Mouse (Mus musculus) heart, embryonic 11.5 days (tissue): ENCODE measurements around the gene Mkln1. TPM values are rescaled to one million over a fixed set of nuclear protein-coding genes. Genes with fewer than 3 reads are reported as not detected.
A peak's percentile ranks its signal among the peaks of the same experiment; 100 is the strongest.
"Not testable (repeated sequence)": the region's sequence is repeated elsewhere in the genome, so short reads cannot be mapped to it uniquely, and the experiment has no call there.

ENCODE experiments used
- ATAC-seq: fragments of 200-750 bp; cut with Nextera tagmentation; replicated peaks from 2 replicates; pipeline ENCODE4 v1.8.0; 2017; ENCODE audit warnings: moderate library complexity; ENCODE audit not compliant: insufficient number of reproducible peaks, low FRiP score, low TSS enrichment
- H3K27ac ChIP-seq: fragments of 300-500 bp; sonication (generic); 2 replicates; pipeline ENCODE4 v1.5.1; 2014; ENCODE audit warnings: mild to moderate bottlenecking, low read depth, low read length
- H3K27me3 ChIP-seq: fragments of 300-500 bp; sonication (generic); 2 replicates; pipeline ENCODE4 v1.6.1; 2014; ENCODE audit warnings: mild to moderate bottlenecking, low read length, mixed read lengths; ENCODE audit not compliant: control insufficient read depth, insufficient read depth
- H3K36me3 ChIP-seq: fragments of 300-500 bp; sonication (generic); 2 replicates; pipeline ENCODE4 v1.6.1; 2014; ENCODE audit warnings: mild to moderate bottlenecking, low read length, moderate library complexity, mixed read lengths; ENCODE audit not compliant: control insufficient read depth, insufficient read depth
- H3K4me1 ChIP-seq: fragments of 300-500 bp; sonication (generic); 2 replicates; pipeline ENCODE4 v1.6.1; 2014; ENCODE audit warnings: low read length; ENCODE audit not compliant: control insufficient read depth, insufficient read depth
- H3K4me2 ChIP-seq: fragments of 300-500 bp; sonication (generic); 2 replicates; pipeline ENCODE4 v1.6.1; 2014; ENCODE audit warnings: mild to moderate bottlenecking, moderate library complexity
- H3K4me3 ChIP-seq: fragments of 300-500 bp; sonication (generic); 2 replicates; pipeline ENCODE4 v1.5.1; 2014; ENCODE audit warnings: low read depth, low read length
- H3K9ac ChIP-seq: fragments of 300-500 bp; sonication (generic); 2 replicates; pipeline ENCODE4 v1.6.1; 2014; ENCODE audit warnings: mild to moderate bottlenecking, low read depth, low read length, moderate library complexity
- H3K9me3 ChIP-seq: fragments of 300-500 bp; sonication (generic); replicated peaks from 2 replicates; pipeline ENCODE4 v1.6.1; 2016; ENCODE audit warnings: low read length; ENCODE audit not compliant: control insufficient read depth
- WGBS: fragments of 180-500 bp; shearing (Covaris S2); extraction: QIAGEN DNeasy Blood & Tissue Kit; methylation state at CpG from one replicate; pipeline ENCODE4 v1.1.7; 2014; ENCODE audit not compliant: insufficient replicate concordance; 5-methylcytosine and 5-hydroxymethylcytosine counted together
- polyA plus RNA-seq: library from polyadenylated mRNA; unstranded; fragments of >200 nt; fragmentation: Nextera tagmentation; extraction: Ambion mirVana; gene quantifications from 2 replicates; pipeline ENCODE4 v1.2.1, GENCODE M21; 2014

Gene Mkln1
- polyA plus RNA-seq, 1 experiment from 2014 or later: 220 TPM

GRCm38 (mm10) chr6:31560138-31560959 lies 161.8 kb downstream of the Mkln1 start:
- peaks cover 22% of the 10 kb centered on the region for H3K4me1 ChIP-seq
- H3K9me3 ChIP-seq: no peaks in the 10 kb centered on the region
- no peaks in the 10 kb centered on the region for H3K27me3 ChIP-seq
- no peak for ATAC-seq
- H3K4me3 ChIP-seq: no peak overlapping the region
- WGBS: 18% methylated on average over 13 of the region's 13 CpGs
- peak overlapping the region; percentile 98 for H3K4me2 ChIP-seq
- H3K9ac ChIP-seq: no peak overlapping the region
- no peaks in the 10 kb centered on the region for H3K36me3 ChIP-seq
- H3K27ac ChIP-seq: no peak overlapping the region

DNA sequence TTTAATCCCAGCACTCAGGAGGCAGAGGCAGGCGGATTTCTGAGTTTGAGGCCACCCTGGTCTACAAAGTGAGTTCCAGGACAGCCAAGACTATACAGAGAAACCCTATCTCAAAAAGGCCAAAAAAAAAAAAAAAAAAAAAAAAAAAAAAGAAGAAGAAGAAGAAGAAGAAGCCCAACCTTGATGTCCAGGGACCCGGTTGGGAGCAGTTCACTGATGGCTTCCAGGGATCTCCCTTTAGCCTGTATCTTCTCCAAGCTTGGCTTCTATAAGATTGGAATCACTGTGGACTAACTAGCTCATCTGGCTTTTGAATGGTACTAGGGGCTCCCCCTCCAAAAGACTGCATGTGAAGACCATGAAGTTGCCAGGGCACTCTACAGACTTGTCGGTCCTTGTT lies 163.4 kb downstream of the Mkln1 start:
- Histone ChIP-seq H3K4me2 (peak overlapping the region; percentile 98), H3K9ac (peak overlapping the region; percentile 85; the same call in 1 of the 2 replicates), H3K4me3 (peak overlapping the region; percentile 84), H3K4me1 (peaks cover 22% of the 10 kb centered on the region)
- not testable (repeated sequence) for H3K36me3 ChIP-seq, H3K9me3 ChIP-seq, H3K27ac ChIP-seq, ATAC-seq, H3K27me3 ChIP-seq
- 30% methylated on average over 3 of the region's 3 CpGs for WGBS

DNA sequence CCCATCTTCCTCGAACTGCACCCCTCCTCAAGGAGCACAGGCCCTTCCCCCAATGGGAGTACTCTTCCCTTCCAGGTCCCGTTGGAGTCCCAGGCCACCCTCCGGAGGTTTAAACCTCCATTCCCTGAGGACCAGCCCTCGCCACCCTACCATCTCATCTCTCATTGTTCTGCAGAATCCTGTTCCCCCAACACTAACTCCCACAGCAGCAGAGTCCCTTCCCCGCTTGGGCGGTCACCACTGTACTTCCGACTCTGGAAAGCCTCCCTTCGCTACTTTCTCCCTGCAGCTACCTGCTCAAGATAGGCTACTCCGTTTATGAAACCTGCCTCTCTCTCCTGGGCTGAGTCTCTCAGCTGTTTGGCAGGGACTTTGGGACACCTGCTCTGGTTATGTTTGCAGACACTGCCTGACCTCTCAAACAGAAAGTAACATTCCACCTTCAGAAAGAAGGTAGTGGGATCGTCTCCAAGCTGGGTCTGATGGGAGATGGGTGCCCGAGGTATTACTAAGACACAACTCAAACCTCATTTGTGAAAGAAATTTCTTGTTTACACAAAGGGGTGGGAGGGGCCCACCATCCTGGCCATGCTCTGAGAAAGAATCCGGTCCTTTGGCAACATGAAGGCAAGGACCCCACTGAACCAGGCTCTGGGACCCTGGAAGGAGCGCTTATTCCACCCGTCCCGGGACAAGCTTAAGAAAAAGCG lies 164.0 kb downstream of the Mkln1 start:
- no peaks in the 10 kb centered on the region for H3K27me3 ChIP-seq
- H3K9me3 ChIP-seq: no peaks in the 10 kb centered on the region
- no peak for ATAC-seq
- H3K4me2 ChIP-seq: peak overlapping the region; percentile 98
- no peak overlapping the region for H3K27ac ChIP-seq
- H3K36me3 ChIP-seq: no peaks in the 10 kb centered on the region
- H3K9ac ChIP-seq: peak overlapping the region; percentile 85
- peaks cover 24% of the 10 kb centered on the region for H3K4me1 ChIP-seq
- H3K4me3 ChIP-seq: peak overlapping the region; percentile 84
- 5% methylated on average over 16 of the region's 16 CpGs for WGBS

DNA sequence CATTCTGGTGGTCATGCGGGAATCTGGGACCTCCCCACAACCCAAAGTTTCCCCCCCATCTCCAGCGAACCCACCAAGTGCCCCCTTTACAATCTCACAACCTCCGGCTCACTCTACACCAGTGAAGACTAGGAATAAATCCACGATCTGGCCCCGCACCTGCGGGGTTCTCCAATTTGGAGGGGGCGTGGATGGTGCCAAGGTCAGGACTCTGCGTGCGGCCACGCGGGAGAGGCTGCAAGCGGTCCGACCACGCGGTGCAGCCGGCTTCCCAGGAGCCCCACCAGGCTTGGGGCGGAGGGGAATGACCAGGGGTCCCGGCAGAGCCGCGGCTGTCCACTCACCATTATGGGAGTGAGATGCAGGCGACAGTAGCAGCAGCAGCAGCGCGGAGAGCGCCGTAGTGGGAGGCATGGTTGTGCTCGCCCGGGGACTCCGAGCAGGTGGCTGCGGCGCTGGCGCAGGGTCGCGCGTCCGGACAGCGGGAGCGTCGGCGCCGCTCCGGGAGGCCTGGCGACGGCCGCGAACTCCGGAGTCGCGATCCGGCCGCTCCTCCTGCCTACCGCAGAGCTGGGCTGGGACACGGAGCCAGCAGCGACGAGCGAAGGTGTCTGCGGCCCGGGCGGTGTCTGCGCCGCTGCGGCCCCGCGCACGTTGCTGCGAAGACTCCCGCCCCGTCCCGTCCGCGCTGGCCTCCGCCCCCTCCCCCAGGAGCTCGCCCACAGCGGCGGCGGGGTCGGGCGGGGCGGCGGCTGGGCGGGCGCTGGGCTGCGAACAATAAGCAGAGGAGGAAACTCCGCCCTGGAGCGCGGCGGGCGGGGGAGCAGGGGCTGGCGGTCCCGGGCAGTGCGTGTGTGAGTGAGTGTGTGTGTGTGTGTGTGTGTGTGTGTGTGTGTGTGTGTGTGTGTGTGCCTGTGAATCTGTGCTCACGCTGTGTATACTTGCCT lies 165.0 kb downstream of the Mkln1 start, which contains the start of gene Podxl:
Podxl (minus strand) TSS at position 747 of the 947 bp plus-strand sequence.
- H3K4me2 ChIP-seq: peak within 1 kb of the TSS; percentile 98
- no peaks in the 10 kb centered on the region for H3K27me3 ChIP-seq
- WGBS: 0% methylated on average over 58 of the region's 91 CpGs
- peak within 1 kb of the TSS; percentile 84 for H3K4me3 ChIP-seq
- peaks cover 27% of the 10 kb centered on the region for H3K4me1 ChIP-seq
- H3K36me3 ChIP-seq: no peaks in the 10 kb centered on the region
- ATAC-seq: peak; percentile 92
- no peaks in the 10 kb centered on the region for H3K9me3 ChIP-seq
- H3K27ac ChIP-seq: peak within 1 kb of the TSS; percentile 70
- H3K9ac ChIP-seq: peak within 1 kb of the TSS; percentile 85

DNA sequence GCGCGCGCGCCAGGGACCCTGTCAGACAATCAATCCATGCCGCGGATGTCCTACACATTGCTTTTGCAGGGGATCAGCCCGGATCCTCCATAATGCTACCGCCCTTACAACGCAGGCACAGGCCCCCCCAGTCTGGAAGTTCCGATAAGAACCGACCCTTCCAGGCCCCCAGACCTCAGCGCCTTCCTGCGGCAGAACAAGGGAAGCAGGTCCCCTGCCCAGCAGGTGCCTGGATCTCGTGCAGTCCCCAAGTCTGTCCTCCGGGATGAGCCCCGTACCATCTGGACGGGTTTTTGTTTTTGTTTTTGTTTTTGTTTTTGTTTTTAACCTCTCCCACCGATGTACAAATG lies 165.6 kb downstream of the Mkln1 start:
- peak overlapping the region; percentile 85 for H3K9ac ChIP-seq
- no peaks in the 10 kb centered on the region for H3K9me3 ChIP-seq
- H3K36me3 ChIP-seq: no peaks in the 10 kb centered on the region
- H3K4me1 ChIP-seq: peaks cover 27% of the 10 kb centered on the region
- H3K4me2 ChIP-seq: peak overlapping the region; percentile 98
- H3K27me3 ChIP-seq: no peaks in the 10 kb centered on the region
- peak overlapping the region; percentile 84 for H3K4me3 ChIP-seq
- 0 out of 2 replicates have a peak overlapping the region, but pooled peaks have one; percentile 35 for H3K27ac ChIP-seq
- WGBS: 1% methylated on average over 18 of the region's 18 CpGs
- 0 out of 2 replicates have a peak, but pooled peaks have one; percentile 19 for ATAC-seq

DNA sequence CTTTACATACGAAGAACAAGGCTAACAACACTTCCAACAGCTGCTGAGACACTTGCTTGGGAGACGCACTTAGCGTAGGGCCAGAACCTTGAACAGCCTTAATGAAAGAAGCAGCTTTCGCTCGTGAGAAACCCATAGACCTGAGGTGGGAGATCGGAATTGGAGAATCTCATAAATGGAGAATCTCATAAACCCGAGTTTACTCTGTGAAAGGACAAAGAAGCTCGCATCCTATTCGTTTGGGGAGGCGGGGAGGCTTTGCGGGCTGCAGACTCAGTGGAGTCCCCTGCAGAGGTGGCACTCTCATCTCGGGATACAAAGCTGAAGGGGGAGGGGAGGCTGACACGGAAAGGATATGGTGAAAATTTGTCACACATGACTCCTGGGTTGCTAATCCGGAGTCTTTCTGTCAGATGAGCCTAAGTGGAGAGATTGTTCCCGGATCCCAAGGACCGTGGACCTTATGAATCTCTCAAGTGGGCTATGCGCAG lies 166.4 kb downstream of the Mkln1 start:
- no peak overlapping the region for H3K27ac ChIP-seq
- H3K4me2 ChIP-seq: peak overlapping the region; percentile 98
- 3% methylated on average over 17 of the region's 17 CpGs for WGBS
- no peaks in the 10 kb centered on the region for H3K27me3 ChIP-seq
- peak overlapping the region; percentile 84 for H3K4me3 ChIP-seq
- no peak for ATAC-seq
- no peaks in the 10 kb centered on the region for H3K36me3 ChIP-seq
- peaks cover 24% of the 10 kb centered on the region for H3K4me1 ChIP-seq
- H3K9me3 ChIP-seq: no peaks in the 10 kb centered on the region
- peak overlapping the region; percentile 47 for H3K9ac ChIP-seq
